Mouse (Mus musculus): ENCODE data around the gene Kcnab2. TPM values are rescaled to one million over a fixed set of nuclear protein-coding genes. Genes with fewer than 3 reads are reported as not detected.

Gene Kcnab2
- 1 to 10 TPM; 2.2 to 2.8 TPM for total RNA-seq (2021)
- long read RNA-seq, experiment 1 = 0 reads
- long read RNA-seq, experiment 2 = 0 reads

- DNase-seq = peak; percentile 98
These were observed at the start of gene Kcnab2 for GRCm38 (mm10) chr4:152477466-152478223. Gene Kcnab2 (minus strand): TSS chr4:152477871.

- no peak for DNase-seq
These were observed 42.4 kb upstream of the Kcnab2 start for GRCm38 (mm10) chr4:152520083-152520482.

GRCm38 (mm10) chr4:152519106-152519505, 41.4 kb upstream of the Kcnab2 start:
- no peak for DNase-seq

GRCm38 (mm10) chr4:152514884-152515283, 37.2 kb upstream of the Kcnab2 start:
- DNase-seq = no peak

GRCm38 (mm10) chr4:152512221-152512925, 34.7 kb upstream of the Kcnab2 start:
- no peak for DNase-seq

GRCm38 (mm10) chr4:152494360-152494879, 16.7 kb upstream of the Kcnab2 start:
- no peak for DNase-seq

GRCm38 (mm10) chr4:152491250-152491899, 13.7 kb upstream of the Kcnab2 start:
- DNase-seq = peak; percentile 39

- DNase-seq = no peak
These were observed 12.6 kb upstream of the Kcnab2 start for GRCm38 (mm10) chr4:152490311-152490710.

GRCm38 (mm10) chr4:152488046-152488445, 10.4 kb upstream of the Kcnab2 start:
- DNase-seq = no peak

- DNase-seq = no peak
These were observed 2.8 kb upstream of the Kcnab2 start for GRCm38 (mm10) chr4:152480426-152480825.

GRCm38 (mm10) chr4:152478224-152478567, 525 bp upstream of the Kcnab2 start:
- no peak for DNase-seq

GRCm38 (mm10) chr4:152477106-152477465, 585 bp downstream of the Kcnab2 start:
- no peak for DNase-seq

GRCm38 (mm10) chr4:152476427-152477023, 1.1 kb downstream of the Kcnab2 start, which contains the start of gene Nphp4:
Gene Nphp4 (plus strand): TSS chr4:152476706.
- no peak for DNase-seq

GRCm38 (mm10) chr4:152475941-152476340, 1.7 kb downstream of the Kcnab2 start:
- DNase-seq = no peak

GRCm38 (mm10) chr4:152467951-152468350, 9.7 kb downstream of the Kcnab2 start:
- peak; percentile 15 for DNase-seq

GRCm38 (mm10) chr4:152466601-152467000, 11.1 kb downstream of the Kcnab2 start:
- peak; percentile 42 for DNase-seq

- DNase-seq = no peak
These were observed 12.6 kb downstream of the Kcnab2 start for GRCm38 (mm10) chr4:152465116-152465515.

GRCm38 (mm10) chr4:152463147-152463546, 14.5 kb downstream of the Kcnab2 start:
- DNase-seq = peak; percentile 82

GRCm38 (mm10) chr4:152462516-152462915, 15.2 kb downstream of the Kcnab2 start:
- no peak for DNase-seq

- DNase-seq = no peak
These were observed 20.0 kb downstream of the Kcnab2 start for GRCm38 (mm10) chr4:152457673-152458072.

GRCm38 (mm10) chr4:152456609-152457008, 21.1 kb downstream of the Kcnab2 start:
- no peak for DNase-seq

GRCm38 (mm10) chr4:152454153-152454552, 23.5 kb downstream of the Kcnab2 start:
- DNase-seq = no peak
